Mouse (Mus musculus) CH12.LX (cell line): ENCODE data around the gene Slx4ip. TPM values are rescaled to one million over a fixed set of nuclear protein-coding genes. Genes with fewer than 3 reads are reported as not detected.

Experiments
- DNase-seq: peaks from one replicate; pipeline ENCODE4 v3.0.0-alpha.2; 2013; ENCODE audit errors: extremely low read depth
- H3K27ac ChIP-seq: 2 replicates; pipeline ENCODE4 v1.5.1; 2012; ENCODE audit warnings: low read depth, mild to moderate bottlenecking, control low read depth, moderate library complexity; ENCODE audit not compliant: insufficient read depth
- H3K27me3 ChIP-seq: replicated peaks from 2 replicates; pipeline ENCODE3; 2012; ENCODE audit warnings: inconsistent platforms
- H3K36me3 ChIP-seq, 2 experiments: replicated peaks in 1 of 2; 2 replicates each; pipeline versions ENCODE3 to v1.6.1; 2012; ENCODE audit warnings: inconsistent platforms in 1 of 2, low read length in 1 of 2, mild to moderate bottlenecking in 1 of 2, mixed read lengths in 1 of 2, moderate library complexity in 1 of 2; ENCODE audit not compliant: control insufficient read depth in 1 of 2, insufficient read depth in 1 of 2
- H3K4me1 ChIP-seq, 2 experiments: 2 replicates each; pipeline ENCODE4 v1.6.1; 2012; ENCODE audit warnings: inconsistent platforms in 1 of 2, moderate library complexity in 1 of 2; ENCODE audit not compliant: insufficient read depth in 2 of 2, control insufficient read depth in 1 of 2
- H3K4me2 ChIP-seq: 2 replicates; pipeline ENCODE4 v1.6.1; 2012; ENCODE audit warnings: low read depth, mild to moderate bottlenecking, control low read depth; ENCODE audit not compliant: poor library complexity, insufficient read depth, severe bottlenecking
- H3K4me3 ChIP-seq, 3 experiments: fragments of 150-350 bp in 1 of 3; sonication (generic) in 1 of 3; replicated peaks in 1 of 3; 2 replicates each; pipeline versions ENCODE3 to v1.5.1; 2011 to 2012; ENCODE audit warnings: low read depth in 2 of 3, low read length in 2 of 3, mild to moderate bottlenecking in 2 of 3, moderate library complexity in 2 of 3, control low read depth in 1 of 3, improper control_type of control experiment in 1 of 3, inconsistent platforms in 1 of 3, mixed read lengths in 1 of 3; ENCODE audit not compliant: poor library complexity in 1 of 3
- H3K79me2 ChIP-seq: replicated peaks from 2 replicates; pipeline ENCODE4 v1.6.1; 2012; ENCODE audit warnings: mild to moderate bottlenecking, moderate library complexity; ENCODE audit not compliant: control insufficient read depth, poor library complexity, insufficient read depth, severe bottlenecking; ENCODE audit errors: extremely low read depth
- H3K9ac ChIP-seq: 2 replicates; pipeline ENCODE4 v1.6.1; 2012; ENCODE audit warnings: low read depth, mild to moderate bottlenecking, control low read depth, moderate library complexity; ENCODE audit not compliant: insufficient read depth
- H3K9me3 ChIP-seq: replicated peaks from 2 replicates; pipeline ENCODE3; 2012; ENCODE audit warnings: low read length, inconsistent platforms, mixed read lengths
- BHLHE40 ChIP-seq: IDR thresholded peaks from 2 replicates; pipeline ENCODE4 v1.6.1; 2011; ENCODE audit warnings: mild to moderate bottlenecking, low read depth, low read length, improper control_type of control experiment
- CHD1 ChIP-seq: IDR thresholded peaks from 2 replicates; pipeline ENCODE4 v1.6.1; 2012; ENCODE audit warnings: low read depth, low read length, improper control_type of control experiment, inconsistent platforms
- HCFC1 ChIP-seq: IDR thresholded peaks from 2 replicates; pipeline ENCODE4 v1.6.1; 2012; ENCODE audit warnings: low read depth, mild to moderate bottlenecking, inconsistent platforms, low read length, improper control_type of control experiment
- JUN ChIP-seq: IDR thresholded peaks from 2 replicates; pipeline ENCODE4 v1.6.1; 2011; ENCODE audit warnings: low read depth, mild to moderate bottlenecking, low read length, improper control_type of control experiment, moderate library complexity; ENCODE audit not compliant: insufficient read depth
- JUND ChIP-seq: conservative IDR thresholded peaks from 2 replicates; pipeline ENCODE4 v1.6.1; 2011; ENCODE audit warnings: low read depth, low read length, improper control_type of control experiment
- KAT2A ChIP-seq: IDR thresholded peaks from 2 replicates; pipeline ENCODE4 v1.6.1; 2012; ENCODE audit warnings: low read length, improper control_type of control experiment, inconsistent platforms; ENCODE audit not compliant: insufficient replicate concordance
- MAX ChIP-seq: IDR thresholded peaks from 2 replicates; pipeline ENCODE4 v1.6.1; 2011; ENCODE audit warnings: low read length, improper control_type of control experiment
- MEF2A ChIP-seq: IDR thresholded peaks from 2 replicates; pipeline ENCODE4 v1.6.1; 2014; ENCODE audit warnings: low read depth, mild to moderate bottlenecking, inconsistent platforms, low read length, improper control_type of control experiment, borderline replicate concordance
- NELFE ChIP-seq: IDR thresholded peaks from 2 replicates; pipeline ENCODE4 v1.6.1; 2011; ENCODE audit warnings: low read depth, low read length, improper control_type of control experiment
- NRF1 ChIP-seq: IDR thresholded peaks from 2 replicates; pipeline ENCODE4 v1.6.1; 2014; ENCODE audit warnings: low read depth, mild to moderate bottlenecking, inconsistent platforms, low read length, improper control_type of control experiment, moderate library complexity
- PAX5 ChIP-seq: IDR thresholded peaks from 2 replicates; pipeline ENCODE4 v1.6.1; 2012; ENCODE audit warnings: low read length, inconsistent platforms, mixed read lengths
- POLR2AphosphoS2 ChIP-seq: IDR thresholded peaks from 2 replicates; pipeline ENCODE4 v1.6.1; 2011; ENCODE audit warnings: low read depth, low read length, improper control_type of control experiment
- SIN3A ChIP-seq: IDR thresholded peaks from 2 replicates; pipeline ENCODE4 v1.6.1; 2012; ENCODE audit warnings: low read length, improper control_type of control experiment, inconsistent platforms
- SMC3 ChIP-seq: IDR thresholded peaks from 2 replicates; pipeline ENCODE4 v1.6.1; 2011; ENCODE audit warnings: low read depth, low read length, improper control_type of control experiment
- TBP ChIP-seq: conservative IDR thresholded peaks from 2 replicates; pipeline ENCODE4 v1.6.1; 2011; ENCODE audit warnings: low read depth, low read length, improper control_type of control experiment
- UBTF ChIP-seq: IDR thresholded peaks from 2 replicates; pipeline ENCODE4 v1.6.1; 2012; ENCODE audit warnings: low read depth, mild to moderate bottlenecking, inconsistent platforms, low read length, improper control_type of control experiment, moderate library complexity
- USF1 ChIP-seq: IDR thresholded peaks from 2 replicates; pipeline ENCODE4 v1.6.1; 2014; ENCODE audit warnings: low read depth, mild to moderate bottlenecking, inconsistent platforms, low read length, improper control_type of control experiment
- ZC3H11A ChIP-seq: IDR thresholded peaks from 2 replicates; pipeline ENCODE4 v1.6.1; 2012; ENCODE audit warnings: low read depth, mild to moderate bottlenecking, inconsistent platforms, low read length, improper control_type of control experiment
- ZMIZ1 ChIP-seq: IDR thresholded peaks from 2 replicates; pipeline ENCODE4 v1.6.1; 2012; ENCODE audit warnings: low read depth, mild to moderate bottlenecking, inconsistent platforms, low read length, improper control_type of control experiment
- ZNF384 ChIP-seq: IDR thresholded peaks from 2 replicates; pipeline ENCODE4 v1.6.1; 2012; ENCODE audit warnings: low read depth, low read length, improper control_type of control experiment, inconsistent platforms
- dilution Hi-C: fragments of 300-500 bp; cut with MboI; formaldehyde crosslinking; loops from 2 replicates; pipeline ENCODE4 v1.14.3; 2020; ENCODE audit warnings: low sequenced_read_pairs; ENCODE audit not compliant: extremely low pct_unique_long_range_greater_than_20kb, extremely low pct_ligation_motif_present
- in situ Hi-C: fragments of 300-500 bp; cut with MboI; formaldehyde crosslinking; loops from 3 replicates; pipeline ENCODE4 v1.14.3; 2019; ENCODE audit warnings: low sequenced_read_pairs, low pct_ligation_motif_present, low pct_unique_long_range_greater_than_20kb, mixed read lengths
- polyA plus RNA-seq: library from polyadenylated mRNA; unstranded; fragments of >175 nt; gene quantifications from 2 replicates; pipeline ENCODE4 v1.2.1, GENCODE M21; 2012; ENCODE audit warnings: low read depth; ENCODE audit not compliant: insufficient read length
- total RNA-seq, 2 experiments: library from RNA; depleted of rRNA; stranded (reverse); fragments of 300-350 nt in 1 of 2; fragments of >200 nt in 1 of 2; gene quantifications; 2 replicates each; pipeline ENCODE4 v1.2.3; 2012 to 2014

Gene Slx4ip
- total and polyA plus RNA-seq, 3 experiments, result 4.1 to 6.7 (median 4.7) TPM

DNA sequence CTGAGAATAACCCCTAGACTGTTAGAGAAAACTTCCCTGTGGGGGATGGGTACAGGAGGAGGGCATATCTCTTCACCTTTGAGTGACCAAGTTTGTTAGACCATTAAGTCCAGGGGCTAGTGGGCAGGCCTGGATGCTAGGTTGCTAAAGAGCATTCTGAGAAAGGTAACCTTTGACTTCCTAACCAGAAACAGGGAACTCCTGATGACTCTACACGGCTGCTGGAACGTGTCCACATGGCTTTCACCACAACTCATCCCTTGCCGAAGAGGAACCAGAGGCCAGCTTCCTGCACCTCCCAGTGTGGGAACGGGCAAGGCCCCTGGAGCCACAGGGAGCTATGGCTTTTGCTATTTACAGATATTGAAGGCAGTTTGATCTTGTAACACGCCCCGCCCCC is 189.4 kb downstream of the Slx4ip start:
- Histone ChIP-seq H3K36me3 (no peaks in the 10 kb centered on the region), H3K4me1 (no peaks in the 10 kb centered on the region), H3K27me3 (no peaks in the 10 kb centered on the region)
- no peak for TF ChIP-seq PAX5
- TF ChIP-seq NELFE, result no peak
- TF ChIP-seq MEF2A, result no peak
- no peak for TF ChIP-seq BHLHE40
- TF ChIP-seq UBTF, result no peak
- TF ChIP-seq ZC3H11A, result no peak
- TF ChIP-seq ZNF384, result no peak
- no peak for TF ChIP-seq SIN3A
- TF ChIP-seq JUND, result no peak
- no peak for TF ChIP-seq ZMIZ1
- TF ChIP-seq, all 38 proteins: peak for 0
- Histone ChIP-seq H3K9ac (no peak overlapping the region), H3K27ac (no peak overlapping the region), H3K4me2 (no peak overlapping the region), H3K4me3 (no peak overlapping the region), H3K9me3 (no peaks in the 10 kb centered on the region), H3K79me2 (no peaks in the 10 kb centered on the region)
- no peak for DNase-seq
- in situ Hi-C loops (no loop called here), dilution Hi-C loops (no loop called here)

DNA sequence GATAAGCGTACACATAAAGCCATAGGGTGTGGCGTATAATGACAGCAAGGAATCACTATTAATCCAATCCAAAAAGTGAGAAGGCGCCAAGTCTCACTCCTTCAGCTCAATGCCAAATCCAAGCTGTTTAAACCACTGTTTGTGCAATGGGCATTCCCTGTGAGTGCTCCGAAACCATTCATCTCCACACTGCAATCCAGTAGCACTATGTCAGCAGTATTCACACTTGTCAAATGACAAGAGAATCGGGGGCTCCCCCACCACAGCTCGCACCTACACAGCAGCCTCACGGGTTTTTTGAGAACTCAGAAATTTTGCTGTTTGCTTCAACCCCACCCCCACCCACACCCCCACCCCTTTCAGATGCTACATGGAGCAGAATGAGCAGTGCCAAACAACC is 190.0 kb downstream of the Slx4ip start:
- dilution Hi-C loops, result no loop called here
- in situ Hi-C loops, result no loop called here
- no peaks in the 10 kb centered on the region for H3K36me3 ChIP-seq

More for the DNA sequence above, 190.0 kb downstream of the Slx4ip start:
- no peaks in the 10 kb centered on the region for H3K9me3 ChIP-seq
- DNase-seq, result no peak
- no peak overlapping the region for H3K9ac ChIP-seq
- no peak for TF ChIP-seq NRF1
- no peak for TF ChIP-seq USF1
- no peak for TF ChIP-seq SMC3
- TF ChIP-seq POLR2AphosphoS2, result no peak
- TF ChIP-seq MAX, result no peak
- no peak for TF ChIP-seq HCFC1
- no peak for TF ChIP-seq PAX5
- TF ChIP-seq JUN, result no peak
- no peak for TF ChIP-seq JUND
- TF ChIP-seq TBP, result no peak
- TF ChIP-seq SIN3A, result no peak
- TF ChIP-seq CHD1, result no peak
- no peak for TF ChIP-seq KAT2A
- TF ChIP-seq ZNF384, result no peak
- H3K79me2 ChIP-seq, result no peaks in the 10 kb centered on the region
- no peaks in the 10 kb centered on the region for H3K27me3 ChIP-seq
- H3K4me1 ChIP-seq, result no peaks in the 10 kb centered on the region
- H3K4me2 ChIP-seq, result no peak overlapping the region
- H3K4me3 ChIP-seq, result no peak overlapping the region
- no peak overlapping the region for H3K27ac ChIP-seq
